Mouse (Mus musculus) midbrain, postnatal 0 days (tissue): ENCODE measurements around the gene 4930555G01Rik. TPM values are rescaled to one million over a fixed set of nuclear protein-coding genes. Genes with fewer than 3 reads are reported as not detected.
"Not testable (repeated sequence)": the region's sequence is repeated elsewhere in the genome, so short reads cannot be mapped to it uniquely, and the experiment has no call there.

Experiments
- ATAC-seq: fragments of 200-750 bp; cut with Nextera tagmentation; 2 replicates; pipeline ENCODE4 v1.8.0; 2017; ENCODE audit warnings: moderate number of reproducible peaks, mild to moderate bottlenecking, moderate TSS enrichment, moderate library complexity; ENCODE audit not compliant: low FRiP score
- DNase-seq: peaks from one replicate; pipeline ENCODE4 v3.0.0-alpha.2; 2015; ENCODE audit warnings: low spot score
- H3K27ac ChIP-seq: fragments of 300-500 bp; sonication (generic); 2 replicates; pipeline ENCODE4 v1.5.1; 2014; ENCODE audit warnings: low read depth, mild to moderate bottlenecking, low read length, mixed read lengths
- H3K27me3 ChIP-seq: fragments of 300-500 bp; sonication (generic); 2 replicates; pipeline ENCODE4 v1.6.1; 2014; ENCODE audit warnings: low read length, control low read depth, mixed read lengths; ENCODE audit not compliant: insufficient read depth
- H3K36me3 ChIP-seq: fragments of 300-500 bp; sonication (generic); 2 replicates; pipeline ENCODE4 v1.6.1; 2014; ENCODE audit warnings: low read length, control low read depth, mixed read lengths; ENCODE audit not compliant: insufficient read depth
- H3K4me1 ChIP-seq: fragments of 300-500 bp; sonication (generic); 2 replicates; pipeline ENCODE4 v1.6.1; 2014; ENCODE audit warnings: mild to moderate bottlenecking, control low read depth, antibody characterized with exemption, low read length, mixed read lengths; ENCODE audit not compliant: insufficient read depth
- H3K4me2 ChIP-seq: fragments of 300-500 bp; sonication (generic); 2 replicates; pipeline ENCODE4 v1.6.1; 2014; ENCODE audit warnings: low read depth, mild to moderate bottlenecking, low read length, mixed read lengths; ENCODE audit not compliant: poor library complexity, severe bottlenecking
- H3K4me3 ChIP-seq: fragments of 300-500 bp; sonication (generic); 2 replicates; pipeline ENCODE4 v1.5.1; 2014; ENCODE audit warnings: low read depth, mild to moderate bottlenecking, low read length, moderate library complexity
- H3K9ac ChIP-seq: fragments of 300-500 bp; sonication (generic); replicated peaks from 2 replicates; pipeline ENCODE4 v1.6.1; 2014; ENCODE audit warnings: mild to moderate bottlenecking, low read length, moderate library complexity, mixed read lengths; ENCODE audit not compliant: poor library complexity, severe bottlenecking
- H3K9me3 ChIP-seq: fragments of 300-500 bp; sonication (generic); 2 replicates; pipeline ENCODE4 v1.6.1; 2016; ENCODE audit warnings: low read length, control low read depth
- CTCF ChIP-seq: IDR thresholded peaks from 2 replicates; pipeline ENCODE4 v1.5.1; 2016; ENCODE audit warnings: antibody characterized with exemption, mild to moderate bottlenecking
- WGBS: fragments of 180-500 bp; shearing (Covaris S2); extraction: QIAGEN DNeasy Blood & Tissue Kit; methylation state at CpG from one replicate; pipeline ENCODE4 v1.1.7; 2014; 5-methylcytosine and 5-hydroxymethylcytosine counted together
- polyA plus RNA-seq: library from polyadenylated mRNA; unstranded; fragments of >200 nt; fragmentation: Nextera tagmentation; extraction: Ambion mirVana; gene quantifications from 2 replicates; pipeline ENCODE4 v1.2.1, GENCODE M21; 2015
- total RNA-seq: library from RNA; depleted of rRNA; stranded (reverse); fragments of >200 nt; gene quantifications from 2 replicates; pipeline ENCODE4 v1.2.3, GENCODE M21; 2014; rRNA removed

The 4930555G01Rik gene
- total RNA-seq (not detected in 2 replicates), polyA plus RNA-seq (not detected in 2 replicates)

DNA sequence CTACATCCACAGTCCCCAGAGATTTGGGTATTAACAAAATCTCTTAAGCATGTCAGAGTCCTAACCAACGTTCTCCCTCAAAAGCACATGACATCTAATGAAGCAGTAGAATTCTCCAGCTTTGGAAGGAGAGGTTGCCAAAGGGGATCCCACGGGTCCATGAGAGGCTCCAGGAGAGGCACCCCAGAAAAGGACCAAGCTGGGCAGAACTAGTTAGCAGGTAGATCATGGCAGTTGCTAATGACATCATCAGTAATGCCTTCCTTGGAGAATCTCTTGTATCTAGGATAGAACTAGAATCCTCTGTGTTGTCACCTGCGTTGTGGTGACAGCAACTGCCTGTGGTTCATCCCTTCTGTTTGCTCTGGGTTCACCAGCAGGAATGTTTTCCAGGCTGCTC lies at the start of gene 4930555G01Rik:
Gene 4930555G01Rik, plus strand, starts transcription at position 301 of the 400 bp plus-strand sequence.
- ATAC-seq, H3K4me1 ChIP-seq, H3K27me3 ChIP-seq, DNase-seq, H3K4me2 ChIP-seq, H3K9me3 ChIP-seq, H3K4me3 ChIP-seq, H3K27ac ChIP-seq, H3K36me3 ChIP-seq, H3K9ac ChIP-seq: not testable (repeated sequence)
- no CpG with 5 or more reads among the region's 3 CpGs for WGBS

DNA sequence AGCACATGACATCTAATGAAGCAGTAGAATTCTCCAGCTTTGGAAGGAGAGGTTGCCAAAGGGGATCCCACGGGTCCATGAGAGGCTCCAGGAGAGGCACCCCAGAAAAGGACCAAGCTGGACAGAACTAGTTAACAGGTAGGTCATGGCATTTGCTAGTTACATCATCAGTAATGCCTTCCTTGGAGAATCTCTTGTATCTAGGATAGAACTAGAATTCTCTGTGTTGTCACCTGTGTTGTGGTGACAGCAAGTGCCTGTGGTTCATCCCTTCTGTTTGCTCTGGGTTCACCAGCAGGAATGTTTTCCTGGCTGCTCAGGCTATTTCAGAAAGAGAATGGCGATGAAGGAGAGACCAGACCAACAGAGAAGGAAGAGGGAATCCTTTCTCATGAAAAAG lies 34.8 kb upstream of the 4930555G01Rik start, which contains the start of gene Gm3298:
Gene Gm3298, plus strand, starts transcription at position 301 of the 400 bp plus-strand sequence.
- WGBS: no CpG with 5 or more reads among the region's 2 CpGs
- ATAC-seq: not testable (repeated sequence)

DNA sequence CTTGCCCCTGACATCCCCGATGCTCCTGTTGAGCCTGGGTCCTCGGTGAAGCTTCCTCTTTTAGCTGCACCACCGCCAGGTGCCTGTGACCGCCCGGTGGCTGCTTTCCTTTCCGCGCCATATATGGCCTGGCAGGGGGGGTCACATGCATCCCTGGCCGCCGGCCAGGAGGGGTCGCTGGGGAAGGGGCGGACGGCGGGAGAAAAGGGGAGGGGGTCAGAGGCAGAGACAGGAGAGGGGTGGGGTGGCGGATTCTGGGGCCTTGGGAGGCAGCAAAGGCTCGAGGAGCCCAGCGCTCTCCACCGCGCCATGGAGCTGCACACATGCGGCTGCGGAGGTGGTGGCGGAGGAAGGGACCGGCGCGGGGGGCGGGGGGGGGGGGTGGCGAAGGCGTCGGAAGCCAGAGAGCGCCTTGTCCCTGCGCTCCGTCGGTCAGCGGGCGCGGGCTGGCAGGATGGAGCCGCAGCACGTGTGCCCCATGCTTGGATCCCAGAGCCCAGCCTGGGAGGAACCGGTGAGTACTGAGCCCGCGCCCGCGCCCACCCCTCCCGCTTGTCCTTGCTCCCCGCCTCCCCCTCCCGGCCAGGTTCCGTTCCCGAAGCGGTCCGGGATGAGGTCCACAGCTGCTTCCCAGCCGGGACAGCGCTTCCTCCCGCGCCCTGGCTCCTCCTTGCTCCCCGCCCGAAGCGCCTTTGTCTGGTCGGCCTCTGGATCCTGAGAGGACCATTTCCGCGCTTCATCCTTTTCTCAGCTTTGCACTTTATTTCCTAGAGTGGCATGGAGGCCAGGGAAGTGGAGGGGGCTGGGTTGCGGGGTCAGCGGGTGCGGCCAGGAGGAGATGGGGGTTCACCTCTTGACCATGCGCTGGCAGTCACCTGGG lies 20.4 kb downstream of the 4930555G01Rik start, which contains the start of gene Gm8281:
Gene Gm8281, plus strand, starts transcription at position 430 of the 880 bp plus-strand sequence.
- H3K9me3 ChIP-seq, H3K27me3 ChIP-seq, ATAC-seq, H3K4me1 ChIP-seq, H3K36me3 ChIP-seq: not testable (repeated sequence)
- peak; percentile 57 for TF ChIP-seq CTCF
- peak within 1 kb of the TSS; percentile 50 for H3K9ac ChIP-seq
- H3K4me2 ChIP-seq: peak within 1 kb of the TSS; percentile 36; the same call in 1 of the 2 replicates
- 4% methylated on average over 20 of the region's 63 CpGs for WGBS
- H3K4me3 ChIP-seq: peak within 1 kb of the TSS; percentile 42
- H3K27ac ChIP-seq: peak within 1 kb of the TSS; percentile 55; the same call in 1 of the 2 replicates
- peak; percentile 30 for DNase-seq

More for the DNA sequence above, 34.8 kb upstream of the 4930555G01Rik start, which contains the start of gene Gm3298:
- H3K36me3 ChIP-seq, H3K4me2 ChIP-seq, H3K9ac ChIP-seq, H3K4me3 ChIP-seq, H3K27ac ChIP-seq, H3K9me3 ChIP-seq, H3K27me3 ChIP-seq, DNase-seq, H3K4me1 ChIP-seq: not testable (repeated sequence)

Other genes starting within 250 kb of the 4930555G01Rik start
- gene Gm3269, start 212.5 kb upstream of the 4930555G01Rik start, total RNA-seq: not detected in 2 replicates
- not detected in 2 replicates for gene Gm3269, start 212.5 kb upstream of the 4930555G01Rik start, polyA plus RNA-seq
- gene Gm3264, start 195.1 kb upstream of the 4930555G01Rik start, total RNA-seq: not detected in 2 replicates
- 3.2 and 4.1 TPM in 2 replicates for gene Gm3264, start 195.1 kb upstream of the 4930555G01Rik start, polyA plus RNA-seq
- 0.24 TPM in 1 of 2 replicates, not detected in the other for gene Gm3278, start 158.2 kb upstream of the 4930555G01Rik start, total RNA-seq
- gene Gm3278, start 158.2 kb upstream of the 4930555G01Rik start, polyA plus RNA-seq: 0.30 TPM in 1 of 2 replicates, not detected in the other
- gene Gm8297, start 66.7 kb upstream of the 4930555G01Rik start, total RNA-seq: 0.76 TPM in 1 of 2 replicates, not detected in the other
- not detected in 2 replicates for gene Gm8297, start 66.7 kb upstream of the 4930555G01Rik start, polyA plus RNA-seq
- gene Gm3298, start 34.7 kb upstream of the 4930555G01Rik start, total RNA-seq: 2.3 TPM in 1 of 2 replicates, not detected in the other
- 0.35 TPM in 1 of 2 replicates, not detected in the other for gene Gm3298, start 34.7 kb upstream of the 4930555G01Rik start, polyA plus RNA-seq
- 17.1 and 20.9 TPM in 2 replicates for gene Gm8281, start 20.4 kb downstream of the 4930555G01Rik start, total RNA-seq
- gene Gm8281, start 20.4 kb downstream of the 4930555G01Rik start, polyA plus RNA-seq: 11.3 and 13.6 TPM in 2 replicates
- not detected in 2 replicates for gene Gm8279, start 80.9 kb downstream of the 4930555G01Rik start, total RNA-seq
- gene Gm8279, start 80.9 kb downstream of the 4930555G01Rik start, polyA plus RNA-seq: not detected in 2 replicates
- not detected in 2 replicates for gene Gm3317, start 113.9 kb downstream of the 4930555G01Rik start, total RNA-seq
- not detected in 2 replicates for gene Gm3317, start 113.9 kb downstream of the 4930555G01Rik start, polyA plus RNA-seq
- gene Gm8271, start 135.2 kb downstream of the 4930555G01Rik start, total RNA-seq: not detected in 2 replicates
- not detected in 2 replicates for gene Gm8271, start 135.2 kb downstream of the 4930555G01Rik start, polyA plus RNA-seq
- not detected in 2 replicates for gene Gm3526, start 210.0 kb downstream of the 4930555G01Rik start, total RNA-seq
- gene Gm3526, start 210.0 kb downstream of the 4930555G01Rik start, polyA plus RNA-seq: not detected in 2 replicates